Mouse (Mus musculus) kidney, adult 8-10 months (tissue): ENCODE data around the gene Cd200.

Experiments
- DNase-seq, 2 experiments: peaks; one replicate each; pipeline ENCODE4 v3.0.0; 2022

The Cd200 gene

GRCm38 (mm10) chr16:45333678-45334375 lies 75.0 kb downstream of the Cd200 start:
- DNase-seq: no peak

GRCm38 (mm10) chr16:45332591-45332990 lies 76.3 kb downstream of the Cd200 start:
- no peak for DNase-seq
